Mouse (Mus musculus): ENCODE measurements at regions not wholly inside any gene's neighbourhood (a gene's known extent, or its start where the extent isn't known, plus 50 kb on each side); places are given as distances from the start of the nearest gene placed in this dataset.

DNA sequence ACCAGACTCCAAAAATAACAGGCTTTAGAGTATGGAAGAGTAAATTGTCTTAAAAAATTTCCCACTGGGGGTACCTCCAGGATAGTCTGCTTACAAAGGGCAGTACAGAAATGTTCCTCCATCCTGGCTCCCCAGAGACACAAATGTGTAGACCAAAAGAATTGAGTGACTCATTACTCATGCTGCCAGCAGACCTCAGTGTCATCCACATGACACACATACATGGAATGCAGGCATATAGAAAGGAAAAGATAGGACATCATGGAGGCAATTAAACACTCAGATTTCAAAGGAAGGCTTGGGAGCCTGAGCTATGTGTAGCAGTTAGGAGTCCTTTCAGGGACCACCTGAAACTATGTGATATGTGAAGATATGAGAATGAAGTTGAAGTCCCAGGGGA is 245.7 kb upstream of the Gap43 start:
- TF ChIP-seq POLR2A (IDR thresholded peaks at IDR 0.05; ENCODE audit: low read depth, low read length) (no peak), CTCF (IDR thresholded peaks at IDR 0.05; ENCODE audit: borderline replicate concordance, insufficient read depth, low read length) (no peak)
